Mouse (Mus musculus) midbrain, embryonic 14.5 days (tissue): ENCODE measurements around the gene 1700028K03Rik. TPM values are rescaled to one million over a fixed set of nuclear protein-coding genes. Genes with fewer than 3 reads are reported as not detected.

Experiments used
- ATAC-seq: fragments of 200-750 bp; cut with Nextera tagmentation; 2 replicates; pipeline ENCODE4 v1.8.0; 2017; ENCODE audit warnings: moderate number of reproducible peaks, moderate library complexity; ENCODE audit not compliant: low FRiP score, low TSS enrichment
- DNase-seq: peaks from one replicate; pipeline ENCODE4 v3.0.0-alpha.2; 2015
- H3K27ac ChIP-seq: fragments of 300-500 bp; sonication (generic); replicated peaks from 2 replicates; pipeline ENCODE4 v1.5.1; 2014; ENCODE audit warnings: mild to moderate bottlenecking, low read depth, low read length, moderate library complexity
- H3K27me3 ChIP-seq: fragments of 300-500 bp; sonication (generic); 2 replicates; pipeline ENCODE4 v1.6.1; 2014; ENCODE audit warnings: low read length, control low read depth, mixed read lengths; ENCODE audit not compliant: control insufficient read depth, insufficient read depth
- H3K36me3 ChIP-seq: fragments of 300-500 bp; sonication (generic); 2 replicates; pipeline ENCODE4 v1.6.1; 2014; ENCODE audit warnings: low read length, control low read depth; ENCODE audit not compliant: control insufficient read depth, insufficient read depth
- H3K4me1 ChIP-seq: fragments of 300-500 bp; sonication (generic); 2 replicates; pipeline ENCODE4 v1.6.1; 2014; ENCODE audit warnings: mild to moderate bottlenecking, antibody characterized with exemption, low read length, control low read depth; ENCODE audit not compliant: control insufficient read depth, insufficient read depth
- H3K4me2 ChIP-seq: fragments of 300-500 bp; sonication (generic); 2 replicates; pipeline ENCODE4 v1.6.1; 2014; ENCODE audit warnings: mild to moderate bottlenecking, low read length, moderate library complexity
- H3K4me3 ChIP-seq: fragments of 300-500 bp; sonication (generic); replicated peaks from 2 replicates; pipeline ENCODE4 v1.5.1; 2014; ENCODE audit warnings: low read depth, low read length
- H3K9ac ChIP-seq: fragments of 300-500 bp; sonication (generic); replicated peaks from 2 replicates; pipeline ENCODE4 v1.6.1; 2014; ENCODE audit warnings: mild to moderate bottlenecking, low read length, moderate library complexity
- H3K9me3 ChIP-seq: fragments of 300-500 bp; sonication (generic); 2 replicates; pipeline ENCODE4 v1.6.1; 2016; ENCODE audit warnings: low read length, control low read depth, mixed read lengths; ENCODE audit not compliant: control insufficient read depth
- WGBS: fragments of 180-500 bp; shearing (Covaris S2); extraction: QIAGEN DNeasy Blood & Tissue Kit; methylation state at CpG from one replicate; pipeline ENCODE4 v1.1.7; 2014; 5-methylcytosine and 5-hydroxymethylcytosine counted together
- polyA plus RNA-seq: library from polyadenylated mRNA; unstranded; fragments of >200 nt; fragmentation: Nextera tagmentation; extraction: Ambion mirVana; gene quantifications from 2 replicates; pipeline ENCODE4 v1.2.1, GENCODE M21; 2014

The 1700028K03Rik gene
- polyA plus RNA-seq, 1 experiment from 2014 or later = 0.17 TPM

DNA sequence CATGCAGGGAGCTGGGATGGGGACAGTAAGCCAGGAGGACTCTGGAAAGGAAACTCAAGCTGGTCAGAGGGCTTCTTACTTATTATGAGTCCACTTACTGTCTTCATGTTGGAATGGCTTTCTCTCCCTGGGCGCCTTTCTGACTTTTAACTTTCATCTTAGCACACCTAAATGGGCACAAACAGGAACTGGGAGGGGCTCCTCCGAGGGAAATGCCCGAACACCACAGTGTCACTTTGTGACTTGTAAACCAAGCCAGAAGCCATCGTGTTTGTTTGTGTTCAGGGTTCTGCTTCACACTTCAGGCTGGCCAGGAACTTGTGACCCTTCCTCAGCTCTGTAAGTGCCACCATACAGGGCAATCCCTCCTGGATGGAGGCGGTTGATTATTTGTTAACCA lies 19.8 kb downstream of the 1700028K03Rik start:
- no peak for DNase-seq
- ATAC-seq = no peak

DNA sequence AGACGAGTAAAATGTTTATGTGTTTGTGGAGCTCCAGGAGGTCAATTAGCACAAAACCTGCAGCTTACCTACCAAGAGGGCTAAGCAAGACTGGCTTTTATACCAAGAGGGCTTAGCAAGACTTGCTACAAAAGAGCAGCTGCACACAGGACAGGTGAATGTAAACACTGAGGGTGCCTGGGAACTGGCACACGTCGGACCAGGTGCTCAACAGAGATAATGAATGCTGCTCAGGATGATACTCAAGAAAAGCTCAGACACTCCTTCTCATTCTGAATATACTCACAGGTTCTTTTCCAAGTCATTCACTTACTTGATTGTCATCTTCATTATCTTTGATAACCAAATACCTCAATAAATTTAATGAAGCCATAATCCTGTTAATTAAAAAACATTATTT lies 22.5 kb downstream of the 1700028K03Rik start:
- H3K9ac ChIP-seq = no peak overlapping the region
- no peaks in the 10 kb centered on the region for H3K27me3 ChIP-seq
- no peak overlapping the region for H3K27ac ChIP-seq
- H3K4me2 ChIP-seq = no peak overlapping the region
- H3K36me3 ChIP-seq = peaks cover 70% of the 10 kb centered on the region
- H3K4me3 ChIP-seq = no peak overlapping the region
- ATAC-seq (no peak), DNase-seq (no peak)
- H3K4me1 ChIP-seq = no peaks in the 10 kb centered on the region
- 87% methylated on average over 3 of the region's 3 CpGs for WGBS
- H3K9me3 ChIP-seq = no peaks in the 10 kb centered on the region

More for the DNA sequence above, 19.8 kb downstream of the 1700028K03Rik start:
- H3K9ac ChIP-seq = no peak overlapping the region
- no peak overlapping the region for H3K4me3 ChIP-seq
- H3K4me1 ChIP-seq = no peaks in the 10 kb centered on the region
- H3K27me3 ChIP-seq = no peaks in the 10 kb centered on the region
- H3K27ac ChIP-seq = no peak overlapping the region
- H3K36me3 ChIP-seq = peaks cover 64% of the 10 kb centered on the region
- H3K4me2 ChIP-seq = no peak overlapping the region
- H3K9me3 ChIP-seq = no peaks in the 10 kb centered on the region
- 96% methylated on average over 5 of the region's 5 CpGs for WGBS

DNA sequence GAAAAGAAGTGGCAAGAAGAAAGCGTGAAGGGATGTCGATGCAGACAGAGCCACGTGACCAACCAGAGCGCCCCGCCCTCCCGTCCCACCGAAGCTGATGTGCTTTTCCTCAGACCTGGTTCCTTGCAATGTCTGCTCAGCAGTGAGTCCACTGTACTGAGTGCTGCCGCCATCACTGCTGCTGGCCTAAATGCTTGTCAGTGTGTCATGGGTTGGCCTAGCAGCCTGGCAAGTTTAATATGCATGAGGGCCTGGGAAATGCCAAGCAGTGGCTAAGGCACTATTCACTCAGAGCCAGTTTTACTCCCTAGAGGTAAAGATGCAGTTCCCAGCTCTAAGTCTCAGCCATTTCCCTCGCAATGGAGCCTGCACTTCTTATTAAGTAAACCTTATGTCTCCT lies 34.6 kb downstream of the 1700028K03Rik start:
- H3K27ac ChIP-seq = no peak overlapping the region
- DNase-seq (peak; percentile 29), ATAC-seq (no peak)
- H3K36me3 ChIP-seq = peaks cover 53% of the 10 kb centered on the region
- no peaks in the 10 kb centered on the region for H3K27me3 ChIP-seq
- H3K9me3 ChIP-seq = no peaks in the 10 kb centered on the region
- H3K9ac ChIP-seq = no peak overlapping the region
- no peaks in the 10 kb centered on the region for H3K4me1 ChIP-seq
- H3K4me2 ChIP-seq = no peak overlapping the region
- WGBS = 94% methylated on average over 9 of the region's 9 CpGs
- no peak overlapping the region for H3K4me3 ChIP-seq

DNA sequence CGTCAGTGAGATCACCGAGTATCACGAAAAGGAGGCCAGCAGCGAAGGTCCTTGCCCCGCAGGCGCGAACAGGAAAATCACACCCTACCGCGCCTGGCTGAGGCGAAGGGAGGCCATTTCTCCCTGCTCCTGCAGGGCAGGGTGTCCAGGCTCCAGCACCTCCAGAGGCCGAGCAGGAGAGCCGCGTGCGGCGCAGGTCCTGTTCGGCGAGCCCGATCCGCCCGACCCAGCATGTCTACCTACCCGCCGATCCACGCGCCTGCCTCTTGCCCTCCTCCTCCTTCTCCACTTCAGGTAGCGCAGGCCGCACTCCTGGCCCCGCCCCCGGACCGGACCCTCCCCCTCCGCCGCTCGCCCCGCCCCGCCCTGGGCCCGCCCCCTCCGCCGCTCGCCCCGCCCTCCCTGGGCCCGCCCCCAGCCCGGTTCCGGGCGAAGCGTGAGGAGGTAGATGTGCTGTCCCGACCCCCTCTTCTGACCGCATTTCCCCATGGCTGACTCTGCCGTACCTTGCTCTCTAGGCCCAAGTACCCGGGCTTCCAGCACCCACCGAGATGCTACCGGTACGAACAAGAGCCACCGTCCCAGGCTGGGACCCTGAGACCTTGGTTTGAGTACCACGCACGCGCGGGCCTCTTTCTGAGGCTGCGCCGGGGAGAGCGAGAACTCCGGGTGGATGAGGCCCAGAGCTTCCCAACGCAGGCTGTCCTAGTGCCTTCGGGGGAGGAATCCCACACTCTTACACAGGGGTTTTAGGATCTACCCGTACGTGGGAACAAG lies 63.0 kb downstream of the 1700028K03Rik start, which contains the start of the genes Rpap2 and Glmn:
Rpap2 (plus strand) TSS at position 73 of the 777 bp plus-strand sequence.
Glmn (minus strand) TSS at position 588 of the 777 bp plus-strand sequence.
- Histone ChIP-seq H3K4me2 (peak within 1 kb of the TSS; percentile 69), H3K4me1 (peaks cover 4% of the 10 kb centered on the region), H3K27ac (peak within 1 kb of the TSS; percentile 91), H3K9ac (peak within 1 kb of the TSS; percentile 80), H3K27me3 (no peaks in the 10 kb centered on the region), H3K4me3 (peak within 1 kb of the TSS; percentile 67), H3K36me3 (peaks cover 16% of the 10 kb centered on the region), H3K9me3 (no peaks in the 10 kb centered on the region)
- DNase-seq = peak; percentile 95
- peak; percentile 96 for ATAC-seq
- WGBS = under 1% methylated on average over 60 of the region's 64 CpGs

DNA sequence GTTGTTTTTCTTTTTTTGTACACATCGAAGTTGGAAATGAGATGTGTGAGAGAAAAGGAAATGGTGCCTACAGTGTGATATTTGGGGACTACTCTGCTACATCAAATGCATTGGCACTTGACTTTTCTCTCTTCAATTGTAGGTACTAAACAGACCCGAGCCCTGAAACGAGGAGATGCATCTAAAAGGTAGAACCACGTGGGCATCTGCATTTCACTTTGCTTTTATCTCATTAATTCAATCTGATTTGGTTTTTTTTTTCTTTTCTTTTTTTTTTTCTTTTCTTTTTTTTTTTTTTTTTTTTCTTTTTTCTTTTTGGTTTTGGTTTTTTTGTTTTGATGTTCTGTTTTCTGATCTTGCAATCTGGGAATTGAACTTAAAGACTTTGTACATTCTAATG lies 63.9 kb downstream of the 1700028K03Rik start:
- Histone ChIP-seq H3K4me2 (peak overlapping the region; percentile 69), H3K36me3 (peaks cover 17% of the 10 kb centered on the region), H3K27ac (no peak overlapping the region), H3K27me3 (no peaks in the 10 kb centered on the region), H3K9me3 (no peaks in the 10 kb centered on the region), H3K4me3 (peak overlapping the region; percentile 67; the same call in 1 of the 2 replicates), H3K9ac (peak overlapping the region; percentile 80), H3K4me1 (peaks cover 4% of the 10 kb centered on the region)
- DNase-seq (peak; percentile 26), ATAC-seq (no peak)
- 23% methylated on average over 4 of the region's 4 CpGs for WGBS

Other genes starting within 250 kb of the 1700028K03Rik start
- 1.4 and 4.7 TPM in 2 replicates for gene Tgfbr3, start 245.1 kb upstream of the 1700028K03Rik start, polyA plus RNA-seq
- gene Brdt, start 203.6 kb upstream of the 1700028K03Rik start, polyA plus RNA-seq = 2.8 and 3.2 TPM in 2 replicates
- gene Ephx4, start 132.0 kb upstream of the 1700028K03Rik start, polyA plus RNA-seq = 0.93 and 2.9 TPM in 2 replicates
- gene Lpcat2b, start 103.2 kb upstream of the 1700028K03Rik start, polyA plus RNA-seq = not detected in 2 replicates
- gene Btbd8, start 96.7 kb upstream of the 1700028K03Rik start, polyA plus RNA-seq = 14.7 and 19.9 TPM in 2 replicates
- gene Gm42669, start 27.1 kb upstream of the 1700028K03Rik start, polyA plus RNA-seq = 0.84 and 0.89 TPM in 2 replicates
- 22.4 and 27.6 TPM in 2 replicates for gene Rpap2, start 62.7 kb downstream of the 1700028K03Rik start, polyA plus RNA-seq
- 43.3 and 45.5 TPM in 2 replicates for gene Glmn, start 63.2 kb downstream of the 1700028K03Rik start, polyA plus RNA-seq
- gene Gfi1, start 191.3 kb downstream of the 1700028K03Rik start, polyA plus RNA-seq = not detected in 2 replicates